Mouse (Mus musculus) liver, embryonic 16.5 days (tissue): ENCODE measurements around the gene Ppp2ca. TPM values are rescaled to one million over a fixed set of nuclear protein-coding genes. Genes with fewer than 3 reads are reported as not detected.

Experiments
- ATAC-seq: fragments of 200-750 bp; cut with Nextera tagmentation; 2 replicates; pipeline ENCODE4 v1.8.0; 2017; ENCODE audit warnings: low read depth, mild to moderate bottlenecking, moderate number of reproducible peaks, moderate library complexity
- H3K27ac ChIP-seq: fragments of 300-500 bp; sonication (generic); 2 replicates; pipeline ENCODE4 v1.5.1; 2014; ENCODE audit warnings: mild to moderate bottlenecking, low read length
- H3K27me3 ChIP-seq: fragments of 300-500 bp; sonication (generic); 2 replicates; pipeline ENCODE4 v1.6.1; 2014; ENCODE audit warnings: low read depth, low read length, mixed read lengths; ENCODE audit not compliant: control insufficient read depth, insufficient read depth
- H3K36me3 ChIP-seq: fragments of 300-500 bp; sonication (generic); 2 replicates; pipeline ENCODE4 v1.6.1; 2014; ENCODE audit warnings: mild to moderate bottlenecking; ENCODE audit not compliant: control insufficient read depth, insufficient read depth
- H3K4me1 ChIP-seq: fragments of 300-500 bp; sonication (generic); 2 replicates; pipeline ENCODE4 v1.6.1; 2014; ENCODE audit warnings: low read depth, low read length, mixed read lengths; ENCODE audit not compliant: control insufficient read depth
- H3K4me2 ChIP-seq: fragments of 300-500 bp; sonication (generic); 2 replicates; pipeline ENCODE4 v1.6.1; 2014; ENCODE audit warnings: low read depth, low read length, mixed read lengths
- H3K4me3 ChIP-seq: fragments of 300-500 bp; sonication (generic); 2 replicates; pipeline ENCODE4 v1.5.1; 2014; ENCODE audit warnings: low read depth, mild to moderate bottlenecking, low read length
- H3K9ac ChIP-seq: fragments of 300-500 bp; sonication (generic); 2 replicates; pipeline ENCODE4 v1.6.1; 2014; ENCODE audit warnings: low read depth, low read length
- H3K9me3 ChIP-seq: fragments of 300-500 bp; sonication (generic); replicated peaks from 2 replicates; pipeline ENCODE4 v1.6.1; 2016; ENCODE audit warnings: low read length; ENCODE audit not compliant: control insufficient read depth
- WGBS: fragments of 180-500 bp; shearing (Covaris S2); extraction: QIAGEN DNeasy Blood & Tissue Kit; methylation state at CpG from one replicate; pipeline ENCODE4 v1.1.7; 2014; ENCODE audit not compliant: insufficient replicate concordance; 5-methylcytosine and 5-hydroxymethylcytosine counted together
- polyA plus RNA-seq: library from polyadenylated mRNA; unstranded; fragments of >200 nt; fragmentation: Nextera tagmentation; extraction: Ambion mirVana; gene quantifications from 2 replicates; pipeline ENCODE4 v1.2.1, GENCODE M21; 2015

The Ppp2ca gene
- polyA plus RNA-seq = 26.5 and 26.9 TPM in 2 replicates

GRCm38 (mm10) chr11:52098398-52098946, at the start of gene Ppp2ca:
Ppp2ca (plus strand) TSS chr11:52098681.
- under 1% methylated on average over 53 of the region's 53 CpGs for WGBS
- Histone ChIP-seq H3K9me3 (no peaks in the 10 kb centered on the region), H3K9ac (peak within 1 kb of the TSS; percentile 98), H3K36me3 (no peaks in the 10 kb centered on the region), H3K4me2 (peak within 1 kb of the TSS; percentile 91), H3K27ac (peak within 1 kb of the TSS; percentile 100), H3K4me3 (peak within 1 kb of the TSS; percentile 87), H3K27me3 (no peaks in the 10 kb centered on the region), H3K4me1 (peaks cover 39% of the 10 kb centered on the region)
- ATAC-seq = peak; percentile 96

- H3K9me3 ChIP-seq = no peaks in the 10 kb centered on the region
- H3K4me2 ChIP-seq = no peak overlapping the region
- no peak for ATAC-seq
- H3K27ac ChIP-seq = no peak overlapping the region
- 56% methylated on average over 6 of the region's 6 CpGs for WGBS
- no peak overlapping the region for H3K9ac ChIP-seq
- H3K36me3 ChIP-seq = no peaks in the 10 kb centered on the region
- no peaks in the 10 kb centered on the region for H3K4me1 ChIP-seq
- no peaks in the 10 kb centered on the region for H3K27me3 ChIP-seq
- no peak overlapping the region for H3K4me3 ChIP-seq
Measured at GRCm38 (mm10) chr11:52053371-52053770, 45.1 kb upstream of the Ppp2ca start.

- no peak overlapping the region for H3K4me3 ChIP-seq
- H3K36me3 ChIP-seq = no peaks in the 10 kb centered on the region
- H3K27ac ChIP-seq = no peak overlapping the region
- no peak overlapping the region for H3K4me2 ChIP-seq
- no peaks in the 10 kb centered on the region for H3K27me3 ChIP-seq
- no peaks in the 10 kb centered on the region for H3K4me1 ChIP-seq
- ATAC-seq = no peak
- no peaks in the 10 kb centered on the region for H3K9me3 ChIP-seq
- WGBS = 71% methylated on average over 3 of the region's 3 CpGs
- H3K9ac ChIP-seq = no peak overlapping the region
Measured at GRCm38 (mm10) chr11:52054728-52055127, 43.8 kb upstream of the Ppp2ca start.

GRCm38 (mm10) chr11:52056198-52056597, 42.3 kb upstream of the Ppp2ca start:
- WGBS = 45% methylated on average over 5 of the region's 5 CpGs
- Histone ChIP-seq H3K36me3 (no peaks in the 10 kb centered on the region), H3K4me3 (no peak overlapping the region), H3K27me3 (no peaks in the 10 kb centered on the region), H3K4me1 (no peaks in the 10 kb centered on the region), H3K9ac (no peak overlapping the region), H3K9me3 (no peaks in the 10 kb centered on the region), H3K27ac (no peak overlapping the region), H3K4me2 (no peak overlapping the region)
- no peak for ATAC-seq

GRCm38 (mm10) chr11:52059001-52059400, 39.5 kb upstream of the Ppp2ca start:
- Histone ChIP-seq H3K9ac (no peak overlapping the region), H3K4me3 (no peak overlapping the region), H3K4me1 (no peaks in the 10 kb centered on the region), H3K27me3 (no peaks in the 10 kb centered on the region), H3K4me2 (no peak overlapping the region), H3K36me3 (no peaks in the 10 kb centered on the region), H3K9me3 (no peaks in the 10 kb centered on the region), H3K27ac (no peak overlapping the region)
- 53% methylated on average over 5 of the region's 5 CpGs for WGBS
- no peak for ATAC-seq

GRCm38 (mm10) chr11:52060315-52060714, 38.2 kb upstream of the Ppp2ca start:
- H3K9me3 ChIP-seq = no peaks in the 10 kb centered on the region
- no peak overlapping the region for H3K27ac ChIP-seq
- no peaks in the 10 kb centered on the region for H3K27me3 ChIP-seq
- no peaks in the 10 kb centered on the region for H3K36me3 ChIP-seq
- no peak overlapping the region for H3K9ac ChIP-seq
- no peaks in the 10 kb centered on the region for H3K4me1 ChIP-seq
- H3K4me3 ChIP-seq = no peak overlapping the region
- H3K4me2 ChIP-seq = no peak overlapping the region
- WGBS = 51% methylated on average over 4 of the region's 4 CpGs
- no peak for ATAC-seq

- 68% methylated on average over 5 of the region's 5 CpGs for WGBS
Measured at GRCm38 (mm10) chr11:52062406-52062805, 36.1 kb upstream of the Ppp2ca start.

GRCm38 (mm10) chr11:52064398-52064797, 34.1 kb upstream of the Ppp2ca start:
- H3K4me2 ChIP-seq = no peak overlapping the region
- no peaks in the 10 kb centered on the region for H3K4me1 ChIP-seq
- no peak for ATAC-seq
- no peak overlapping the region for H3K27ac ChIP-seq
- 25% methylated on average over 3 of the region's 3 CpGs for WGBS
- no peaks in the 10 kb centered on the region for H3K27me3 ChIP-seq
- no peaks in the 10 kb centered on the region for H3K9me3 ChIP-seq
- no peak overlapping the region for H3K4me3 ChIP-seq
- no peaks in the 10 kb centered on the region for H3K36me3 ChIP-seq
- H3K9ac ChIP-seq = no peak overlapping the region

More at GRCm38 (mm10) chr11:52062406-52062805, 36.1 kb upstream of the Ppp2ca start:
- no peak for ATAC-seq
- no peaks in the 10 kb centered on the region for H3K9me3 ChIP-seq
- no peak overlapping the region for H3K4me3 ChIP-seq
- H3K27ac ChIP-seq = no peak overlapping the region
- no peaks in the 10 kb centered on the region for H3K27me3 ChIP-seq
- no peaks in the 10 kb centered on the region for H3K4me1 ChIP-seq
- H3K9ac ChIP-seq = no peak overlapping the region
- H3K36me3 ChIP-seq = no peaks in the 10 kb centered on the region
- H3K4me2 ChIP-seq = no peak overlapping the region

- Histone ChIP-seq H3K9me3 (no peaks in the 10 kb centered on the region), H3K4me2 (no peak overlapping the region), H3K9ac (no peak overlapping the region), H3K4me3 (no peak overlapping the region), H3K27me3 (no peaks in the 10 kb centered on the region), H3K4me1 (no peaks in the 10 kb centered on the region), H3K36me3 (no peaks in the 10 kb centered on the region), H3K27ac (no peak overlapping the region)
- WGBS = 2% methylated on average over 5 of the region's 5 CpGs
- no peak for ATAC-seq
Measured at GRCm38 (mm10) chr11:52065841-52066240, 32.6 kb upstream of the Ppp2ca start.
